Mouse (Mus musculus): ENCODE measurements around the gene Trp53tg5.

DNA sequence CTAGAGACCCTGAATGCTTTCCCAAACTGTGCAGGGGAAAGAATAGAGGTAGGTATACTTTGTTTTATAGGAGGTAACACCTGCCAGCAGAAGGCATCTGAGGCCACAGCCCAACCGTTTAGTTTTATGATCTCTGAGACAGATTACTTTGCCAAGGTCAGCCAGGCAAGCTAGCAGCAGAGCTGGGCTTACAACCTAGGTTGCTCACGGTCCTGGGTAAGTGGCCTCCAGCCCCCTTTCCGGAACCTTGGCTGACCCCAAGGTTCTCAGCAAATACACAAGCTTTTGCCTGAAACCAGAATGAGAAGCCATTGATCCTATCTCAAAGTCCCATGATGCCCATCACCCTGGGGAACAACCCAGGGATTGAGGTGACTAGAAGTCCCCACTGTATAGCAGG, 38.8 kb downstream of the Trp53tg5 start:
- no peak for TF ChIP-seq FLI1 (IDR thresholded peaks at IDR 0.05; ENCODE audit: low read length)
- TF ChIP-seq GATA1 (IDR thresholded peaks at IDR 0.05; ENCODE audit: borderline replicate concordance, low read length): no peak

Data from megakaryocyte, embryonic 14.5 days (primary cell).